Comparison of ENCODE assay signal across 9 mouse cellular contexts in the genomic region with DNA sequence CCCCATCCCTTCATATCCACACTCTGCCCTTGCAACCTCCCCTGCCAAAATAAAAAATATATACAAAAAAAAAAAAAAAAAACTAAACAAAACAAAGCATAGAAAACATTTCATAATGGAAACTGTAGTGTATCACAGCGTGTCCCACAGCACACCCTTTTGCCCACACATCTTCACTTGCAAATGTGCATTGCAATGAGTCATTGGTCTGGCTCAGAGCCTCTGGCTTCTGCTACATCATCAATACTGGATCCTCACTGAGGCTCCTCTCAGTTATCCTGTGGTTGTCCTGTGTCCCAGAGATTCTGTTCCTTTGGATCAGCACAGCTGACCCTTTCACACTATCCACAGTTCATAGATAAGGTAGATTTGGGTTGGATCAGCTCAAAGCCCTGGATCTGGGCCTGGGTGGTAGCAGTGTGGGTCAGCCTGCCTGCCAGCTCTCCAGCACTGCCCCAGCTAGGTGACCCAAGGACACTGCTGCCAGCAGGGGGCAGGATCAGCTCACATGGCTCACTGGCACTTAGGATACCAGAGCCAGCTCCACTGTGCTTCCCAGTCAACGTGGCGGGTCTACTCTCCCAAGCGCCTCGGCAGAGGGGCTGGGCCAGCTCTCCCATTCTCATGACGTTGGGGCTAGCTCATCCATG. TPM values are rescaled to one million over a fixed set of nuclear protein-coding genes. Genes with fewer than 3 reads are reported as not detected.
DNase-seq lines count a peak whose midpoint lies in the region; ATAC-seq and TF ChIP-seq lines count a peak whose summit lies in the region.
"Had no signal": no experiment of that assay in that cellular context is flagged by ENCODE, and none has a peak within 500 bp of the region (broad histone marks: within the 10 kb centered on the region; RNA-seq: fewer than 3 reads in every experiment).

No protein-coding gene starts in this region.

- peaks cover 10% of the 10 kb centered on the region for H3K4me1 ChIP-seq in forebrain, embryonic 11.5 days (replicated peaks; ENCODE audit: control insufficient read depth, insufficient read depth, low read length)
- H3K4me1 ChIP-seq in forebrain, embryonic 13.5 days: peaks cover 14% of the 10 kb centered on the region
- peaks cover 72% of the 10 kb centered on the region for H3K4me1 ChIP-seq in E14TG2a.4 (replicated peaks; ENCODE audit: low read depth, low read length)
- peaks cover 45% of the 10 kb centered on the region for H3K4me1 ChIP-seq in limb, embryonic 12.5 days (replicated peaks)
- no peaks in the 10 kb centered on the region for H3K4me1 ChIP-seq in midbrain, postnatal 0 days (ENCODE audit: insufficient read depth, low read length)

- peak; percentile 53; the same call in 1 of the 2 replicates for ATAC-seq in forebrain, embryonic 11.5 days (replicated peaks; ENCODE audit: low FRiP score)
- no peak for ATAC-seq in forebrain, embryonic 13.5 days
- ATAC-seq in hematopoietic stem cell, adult 5-6 weeks (replicated peaks in 1 of 2; ENCODE audit: insufficient read depth in 1 of 2, low FRiP score in 2 of 2, low TSS enrichment in 1 of 2, low read depth in 1 of 2, poor library complexity in 2 of 2, severe bottlenecking in 2 of 2): peak; percentile 57 to 65; a peak in 3 of 4 replicates
- ATAC-seq in limb, embryonic 12.5 days (ENCODE audit: insufficient number of reproducible peaks, insufficient read depth, low FRiP score, low TSS enrichment, low read depth): no peak
- ATAC-seq in midbrain, postnatal 0 days (ENCODE audit: low FRiP score): no peak

- no peak overlapping the region for H3K27ac ChIP-seq in forebrain, embryonic 11.5 days (ENCODE audit: low read depth, low read length)
- no peak overlapping the region for H3K27ac ChIP-seq in forebrain, embryonic 13.5 days
- H3K27ac ChIP-seq in limb, embryonic 12.5 days: peak overlapping the region; percentile 98
- no peak overlapping the region for H3K27ac ChIP-seq in midbrain, postnatal 0 days (ENCODE audit: low read depth, low read length)
- H3K27ac ChIP-seq: lung, embryonic 15.5 days had no signal

- H3K9me3 ChIP-seq in forebrain, embryonic 11.5 days (ENCODE audit: control insufficient read depth, low read length): no peaks in the 10 kb centered on the region
- no peaks in the 10 kb centered on the region for H3K9me3 ChIP-seq in forebrain, embryonic 13.5 days (replicated peaks)
- no peaks in the 10 kb centered on the region for H3K9me3 ChIP-seq in E14TG2a.4 (ENCODE audit: low read length)
- no peaks in the 10 kb centered on the region for H3K9me3 ChIP-seq in limb, embryonic 12.5 days
- H3K9me3 ChIP-seq in midbrain, postnatal 0 days (ENCODE audit: low read length): no peaks in the 10 kb centered on the region
- H3K9me3 ChIP-seq: lung, embryonic 15.5 days had no signal

- H3K4me3 ChIP-seq in forebrain, embryonic 11.5 days (ENCODE audit: low read depth, low read length): no peak overlapping the region
- H3K4me3 ChIP-seq in forebrain, embryonic 13.5 days: no peak overlapping the region
- H3K4me3 ChIP-seq in E14TG2a.4 (replicated peaks; ENCODE audit: low read length): 0 out of 2 replicates have a peak overlapping the region, but pooled peaks have one; percentile 48
- H3K4me3 ChIP-seq in limb, embryonic 12.5 days (replicated peaks): no peak overlapping the region
- no peak overlapping the region for H3K4me3 ChIP-seq in midbrain, postnatal 0 days (ENCODE audit: low read depth, low read length)
- H3K4me3 ChIP-seq: lung, embryonic 15.5 days had no signal

- peak; percentile 76 for DNase-seq in forebrain, embryonic 11.5 days (ENCODE audit: low spot score)
- DNase-seq in embryo, embryonic 10.5 days (ENCODE audit: low spot score): peak; percentile 69
- DNase-seq in midbrain, postnatal 0 days (ENCODE audit: low spot score): peak; percentile 12
- DNase-seq in testis, postnatal 10 days (ENCODE audit: low spot score): peak; percentile 87

- no peak overlapping the region for H3K4me2 ChIP-seq in forebrain, embryonic 11.5 days (ENCODE audit: low read depth, low read length, severe bottlenecking)
- H3K4me2 ChIP-seq in forebrain, embryonic 13.5 days: no peak overlapping the region
- no peak overlapping the region for H3K4me2 ChIP-seq in limb, embryonic 12.5 days
- H3K4me2 ChIP-seq in midbrain, postnatal 0 days (ENCODE audit: low read depth, low read length, poor library complexity, severe bottlenecking): no peak overlapping the region
- H3K4me2 ChIP-seq: lung, embryonic 15.5 days had no signal

- no peaks in the 10 kb centered on the region for H3K36me3 ChIP-seq in forebrain, embryonic 11.5 days (ENCODE audit: control insufficient read depth, insufficient read depth, low read length)
- H3K36me3 ChIP-seq in forebrain, embryonic 13.5 days (ENCODE audit: poor library complexity, severe bottlenecking): no peaks in the 10 kb centered on the region
- no peaks in the 10 kb centered on the region for H3K36me3 ChIP-seq in E14TG2a.4 (ENCODE audit: insufficient read depth, low read length)
- H3K36me3 ChIP-seq in limb, embryonic 12.5 days: no peaks in the 10 kb centered on the region
- H3K36me3 ChIP-seq in midbrain, postnatal 0 days (ENCODE audit: insufficient read depth, low read length): no peaks in the 10 kb centered on the region
- H3K36me3 ChIP-seq: lung, embryonic 15.5 days had no signal

- H3K27me3 ChIP-seq in forebrain, embryonic 11.5 days (ENCODE audit: control insufficient read depth, insufficient read depth, low read length): no peaks in the 10 kb centered on the region
- no peaks in the 10 kb centered on the region for H3K27me3 ChIP-seq in forebrain, embryonic 13.5 days
- H3K27me3 ChIP-seq in E14TG2a.4 (ENCODE audit: insufficient read depth, low read length): peaks cover 3% of the 10 kb centered on the region; the same call in 1 of the 2 replicates
- H3K27me3 ChIP-seq in limb, embryonic 12.5 days: no peaks in the 10 kb centered on the region
- H3K27me3 ChIP-seq in midbrain, postnatal 0 days (ENCODE audit: insufficient read depth, low read length): no peaks in the 10 kb centered on the region
- H3K27me3 ChIP-seq: lung, embryonic 15.5 days had no signal

- TF ChIP-seq CTCF in E14TG2a.4 (conservative IDR thresholded peaks at IDR 0.05; ENCODE audit: low read length): peak; percentile 23; the same call in 1 of the 2 replicates
- TF ChIP-seq CTCF in midbrain, postnatal 0 days (IDR thresholded peaks at IDR 0.05): peak; percentile 50

- no peak overlapping the region for H3K9ac ChIP-seq in forebrain, embryonic 11.5 days (ENCODE audit: low read length)
- H3K9ac ChIP-seq in forebrain, embryonic 13.5 days: no peak overlapping the region
- H3K9ac ChIP-seq in limb, embryonic 12.5 days (replicated peaks): no peak overlapping the region
- H3K9ac ChIP-seq in midbrain, postnatal 0 days (replicated peaks; ENCODE audit: low read length, poor library complexity, severe bottlenecking): no peak overlapping the region
- H3K9ac ChIP-seq: lung, embryonic 15.5 days had no signal

- WGBS in forebrain, embryonic 11.5 days: 73% methylated on average over 6 of the region's 6 CpGs
- 61% methylated on average over 6 of the region's 6 CpGs for WGBS in forebrain, embryonic 13.5 days
- WGBS in limb, embryonic 12.5 days: 69% methylated on average over 6 of the region's 6 CpGs
- WGBS in midbrain, postnatal 0 days: 60% methylated on average over 6 of the region's 6 CpGs

RNA-seq across cellular contexts. Expression of gene Nedd4, which starts 7.4 kb away (rescaled TPM):
- 781 and 793 TPM in 2 replicates for polyA plus RNA-seq in forebrain, embryonic 11.5 days (2014; fragmentation: Nextera tagmentation; extraction: Ambion mirVana)
- polyA plus RNA-seq in forebrain, embryonic 13.5 days (2015; fragmentation: Nextera tagmentation; extraction: Ambion mirVana): 552 and 600 TPM in 2 replicates
- 281 and 419 TPM in 2 replicates for total RNA-seq in hematopoietic stem cell, adult 5-6 weeks (2017)
- 815 and 839 TPM in 2 replicates for polyA plus RNA-seq in limb, embryonic 12.5 days (2016; fragmentation: Nextera tagmentation; extraction: Ambion mirVana)
- 432 and 533 TPM in 2 replicates for total RNA-seq in midbrain, postnatal 0 days (2014; rRNA removed)
- 276 and 321 TPM in 2 replicates for polyA plus RNA-seq in midbrain, postnatal 0 days (2015; fragmentation: Nextera tagmentation; extraction: Ambion mirVana)

Comparison
In these comparisons a context has a peak if more than half of its experiments do, and no peak if none do; other contexts are left out.
1. ATAC-seq: peak in forebrain, embryonic 11.5 days (single experiment) and hematopoietic stem cell, adult 5-6 weeks (2 of 2); none in forebrain, embryonic 13.5 days (single experiment), limb, embryonic 12.5 days (single experiment) and midbrain, postnatal 0 days (single experiment).
2. DNase-seq: peak in every context shown above with its lines; median percentile 87 in testis, postnatal 10 days; 76 in forebrain, embryonic 11.5 days; 69 in embryo, embryonic 10.5 days; 12 in midbrain, postnatal 0 days.